Mouse (Mus musculus): ENCODE measurements around the gene 4930412O13Rik.

4930412O13Rik gene

DNA sequence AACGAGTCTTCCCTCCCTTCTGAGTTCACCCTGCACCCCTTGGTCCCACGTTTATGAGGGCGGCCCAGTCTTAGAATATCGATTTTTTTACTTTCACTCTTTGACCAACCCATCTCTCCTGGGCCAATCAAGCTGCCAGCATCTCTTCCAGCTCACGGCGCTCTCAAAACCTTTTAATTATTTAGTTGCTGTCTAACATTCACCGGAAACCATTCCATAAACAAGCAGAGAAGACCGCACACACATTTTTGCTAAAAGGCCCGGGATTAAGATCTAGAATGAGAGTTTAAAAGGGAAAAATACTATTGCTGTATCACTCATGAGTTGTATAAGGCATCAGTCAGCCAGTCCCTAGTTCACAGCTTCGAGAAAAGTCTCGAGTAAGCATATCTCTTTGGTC is 781 bp upstream of the 4930412O13Rik start:
- DNase-seq (ENCODE audit: low spot score in 2 of 2) = no peak

DNA sequence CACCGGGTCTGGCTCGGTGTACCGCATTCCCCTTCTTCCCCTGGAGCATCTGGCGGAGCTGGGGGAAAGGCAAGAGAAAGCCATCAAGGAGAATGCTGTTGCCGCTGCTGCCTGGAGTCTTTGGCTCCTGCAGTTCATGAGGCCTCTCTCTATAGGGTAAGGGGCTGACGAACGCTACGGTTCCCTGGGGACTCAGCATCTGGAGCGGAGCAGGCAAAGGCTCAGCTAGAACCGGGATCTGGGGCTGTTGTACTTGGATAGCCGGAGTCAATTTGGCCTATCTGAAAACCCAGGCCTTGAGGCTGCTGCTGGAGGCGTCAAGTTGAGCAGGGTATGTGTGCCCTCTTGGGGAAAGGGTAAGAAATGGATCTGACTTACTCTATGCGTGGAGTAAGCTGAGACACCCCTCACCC is 565 bp downstream of the 4930412O13Rik start:
- DNase-seq (ENCODE audit: low spot score in 2 of 2) = no peak

DNA sequence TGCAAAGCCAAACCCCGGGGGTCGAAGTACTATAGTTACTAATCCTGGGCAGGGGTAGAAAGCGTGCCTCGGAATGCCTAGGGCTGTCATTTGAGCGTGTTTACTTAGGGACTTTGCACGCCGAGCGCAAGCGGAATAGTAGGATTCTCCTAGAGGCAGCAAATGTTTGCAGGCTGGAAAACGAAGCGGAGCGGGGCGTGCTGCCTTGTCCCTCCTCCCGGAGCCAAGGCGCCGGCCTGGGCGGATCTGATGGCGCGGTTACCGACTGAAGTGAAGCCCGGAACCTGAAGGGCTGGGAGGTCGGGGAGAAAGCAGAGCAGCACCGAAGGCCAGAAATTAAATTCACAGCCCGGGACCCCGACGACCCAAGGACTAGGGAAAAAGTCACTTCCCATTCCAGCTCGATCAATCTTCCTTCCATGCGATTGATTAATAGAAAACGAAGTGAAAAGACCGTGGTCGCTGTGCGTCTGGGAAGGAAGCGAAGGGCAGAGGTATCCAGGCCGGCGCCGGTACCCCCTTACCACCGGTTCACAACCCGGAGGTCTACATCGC is 1.4 kb downstream of the 4930412O13Rik start:
- no peak for DNase-seq (ENCODE audit: low spot score in 2 of 2)

DNA sequence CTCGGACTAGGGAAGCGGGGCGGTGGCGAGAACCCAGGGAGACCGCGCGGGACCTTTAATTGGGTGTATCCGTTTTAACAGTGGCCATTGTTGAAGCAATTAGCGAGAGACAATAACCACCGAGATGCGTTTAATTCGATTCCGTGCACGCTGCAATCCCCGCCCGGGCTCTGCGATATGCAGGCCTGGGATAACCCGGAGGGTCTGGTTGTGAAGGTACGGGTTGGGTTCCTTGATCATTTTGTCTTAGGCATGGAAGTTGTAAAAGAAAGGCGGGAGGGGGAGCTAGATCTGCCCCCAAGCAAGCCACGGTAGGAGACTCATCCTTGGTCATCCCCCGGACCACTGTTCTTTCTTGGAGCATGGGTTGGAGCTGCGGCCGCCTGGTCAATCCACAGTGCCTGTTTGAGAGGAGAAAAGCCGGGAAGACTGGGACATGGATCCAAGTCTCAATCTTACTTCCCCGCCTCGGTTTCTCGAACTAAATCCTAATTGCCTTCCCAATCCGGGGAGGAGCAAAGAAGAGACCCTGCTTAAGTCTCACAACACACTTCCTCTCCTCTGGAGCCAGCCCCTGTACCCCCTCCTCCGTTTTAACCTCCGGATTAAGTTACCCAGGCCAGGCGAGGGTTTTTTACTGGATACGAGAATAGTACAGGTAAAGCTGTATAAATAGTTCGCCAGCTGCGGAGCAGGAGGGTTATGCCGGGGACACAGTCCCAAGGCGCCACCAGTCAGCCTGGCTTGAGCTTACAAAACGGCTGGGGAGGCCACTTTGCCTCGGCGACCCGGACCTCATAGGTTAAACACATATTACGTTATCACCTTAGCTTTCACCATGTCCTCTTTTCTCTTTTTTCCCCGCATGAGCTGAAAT is 2.1 kb downstream of the 4930412O13Rik start:
- no peak for DNase-seq (ENCODE audit: low spot score in 2 of 2)

GRCm38 (mm10) chr2:9883803-9884532 is 2.9 kb downstream of the 4930412O13Rik start:
- no peak for DNase-seq (ENCODE audit: low spot score in 2 of 2)

DNA sequence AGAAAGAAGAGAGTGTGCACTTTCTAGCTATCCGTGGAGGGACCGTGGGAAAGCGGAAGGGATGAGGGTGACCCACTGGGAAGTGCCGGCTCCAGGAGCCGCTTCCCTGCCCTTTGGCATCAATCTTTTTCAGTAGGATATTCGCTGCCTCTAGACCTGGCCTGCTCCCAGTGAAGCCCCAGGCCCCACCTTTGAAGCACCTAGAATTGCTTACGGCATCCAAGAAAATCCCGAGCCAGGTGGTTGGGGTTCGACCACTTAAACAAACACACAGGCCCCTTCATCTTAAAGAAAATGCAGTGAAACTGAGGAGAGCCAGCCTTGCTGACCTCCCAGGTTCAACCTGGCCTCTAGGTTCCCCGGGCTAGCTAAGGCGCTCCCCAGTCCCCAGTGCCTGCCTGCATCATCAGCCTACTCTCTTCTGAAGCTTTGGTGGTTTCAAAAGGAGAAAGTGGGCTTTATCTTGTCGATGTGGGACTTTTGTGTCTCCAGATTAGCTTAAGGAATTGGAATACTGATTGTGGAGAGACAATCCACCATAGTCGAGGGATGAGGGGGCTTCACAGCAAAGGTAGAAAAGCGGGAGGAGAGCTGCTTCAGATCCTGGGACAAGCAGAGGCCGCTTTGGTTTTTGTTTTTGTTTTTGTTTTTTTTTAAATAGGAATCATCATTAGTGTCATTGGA is 3.6 kb downstream of the 4930412O13Rik start:
- DNase-seq (ENCODE audit: low spot score in 2 of 2) = no peak

- no peak for DNase-seq (ENCODE audit: low spot score in 2 of 2)
Measured at GRCm38 (mm10) chr2:9885217-9885770, 4.2 kb downstream of the 4930412O13Rik start.

GRCm38 (mm10) chr2:9886031-9886430 is 5.0 kb downstream of the 4930412O13Rik start:
- DNase-seq (ENCODE audit: low spot score in 2 of 2) = no peak

DNA sequence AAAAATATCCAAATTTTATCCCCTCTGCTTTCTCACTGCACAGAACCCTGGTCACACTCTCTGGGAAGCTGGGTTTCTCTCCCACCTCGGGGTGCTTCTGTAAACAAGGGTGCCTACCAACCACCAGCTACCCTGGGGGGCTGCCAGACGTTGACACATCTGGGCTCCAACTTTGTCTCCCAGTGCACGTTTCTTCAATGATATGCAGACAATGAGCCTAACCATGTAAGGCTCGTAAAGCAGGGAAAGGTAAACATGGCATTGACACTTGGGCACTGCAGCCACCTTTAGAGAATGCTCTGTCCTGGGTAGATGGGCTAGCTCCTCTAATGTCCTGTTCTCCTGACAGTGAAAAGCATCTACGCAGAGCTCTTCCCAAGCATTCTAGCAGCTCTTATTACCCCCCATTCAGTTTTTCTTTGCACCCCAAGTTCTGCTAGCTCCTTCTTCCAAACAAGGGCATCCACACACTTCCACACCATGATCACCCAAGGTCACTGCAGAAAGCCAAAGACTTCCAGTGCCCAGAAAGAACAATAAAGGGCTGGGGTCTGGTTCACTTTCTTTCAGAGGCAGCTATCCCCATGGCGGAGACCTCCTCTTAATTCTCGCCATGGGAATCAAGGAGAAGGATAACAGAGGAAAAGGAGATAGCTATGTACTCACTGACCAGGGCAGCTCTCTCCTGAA is 6.0 kb downstream of the 4930412O13Rik start:
- no peak for DNase-seq (ENCODE audit: low spot score in 2 of 2)

DNA sequence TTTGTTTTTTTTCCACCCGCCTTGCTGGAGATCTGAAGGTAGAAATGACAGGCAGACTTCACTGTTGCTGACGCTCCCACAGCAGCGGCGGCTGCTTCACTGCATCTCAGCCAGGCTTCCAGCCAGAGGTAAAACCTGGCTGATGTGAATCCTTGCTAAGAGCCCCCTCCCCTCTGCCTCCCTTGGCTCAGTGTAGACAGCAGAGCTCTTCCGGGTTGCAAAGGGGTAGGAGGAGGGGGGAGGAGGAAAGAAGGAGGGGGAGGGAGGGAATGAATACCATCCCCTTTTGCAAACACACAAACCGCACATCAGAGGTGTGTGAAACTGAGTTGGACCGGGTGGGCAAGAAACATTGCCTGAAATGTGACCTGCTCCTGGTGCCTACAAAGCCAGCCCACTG is 6.6 kb downstream of the 4930412O13Rik start:
- no peak for DNase-seq (ENCODE audit: low spot score in 2 of 2)

- no peak for DNase-seq (ENCODE audit: low spot score in 2 of 2)
Measured at GRCm38 (mm10) chr2:9888913-9889650, 8.0 kb downstream of the 4930412O13Rik start, which contains the start of gene 9230102O04Rik. 9230102O04Rik (minus strand) TSS chr2:9889540.

DNA sequence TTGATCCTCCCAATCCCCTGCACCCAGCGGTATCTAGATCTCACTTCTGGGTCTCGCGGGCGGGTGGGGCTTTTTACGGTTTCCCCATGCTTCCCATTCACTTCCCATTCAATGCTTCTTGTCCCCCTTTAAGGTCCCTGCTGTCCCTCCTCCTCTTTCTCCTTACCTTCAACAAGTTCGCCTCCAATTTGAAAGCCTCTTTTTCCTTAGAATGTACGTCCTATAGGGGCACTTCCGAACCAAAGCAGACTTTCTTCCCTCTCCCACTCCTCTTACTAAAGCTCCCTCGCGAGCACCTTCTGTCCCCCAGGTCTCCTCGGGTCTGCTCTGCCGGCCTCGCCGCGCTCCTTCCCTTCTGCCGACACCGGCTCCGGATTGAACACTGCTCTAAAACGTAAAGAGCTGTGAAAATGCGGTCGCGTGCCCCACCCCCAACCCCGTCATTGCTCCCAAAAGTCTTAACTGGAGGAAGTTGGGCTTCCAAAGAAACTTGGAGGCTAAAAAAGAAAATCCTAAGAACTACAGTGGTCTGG is 8.7 kb downstream of the 4930412O13Rik start, which contains the start of gene Gata3:
TSS of gene Gata3 (minus strand) at position 384 of the 533 bp plus-strand sequence.
- DNase-seq (ENCODE audit: low spot score in 2 of 2) = no peak

- DNase-seq (ENCODE audit: low spot score in 2 of 2) = no peak
Measured at GRCm38 (mm10) chr2:9890251-9890650, 9.2 kb downstream of the 4930412O13Rik start.

DNA sequence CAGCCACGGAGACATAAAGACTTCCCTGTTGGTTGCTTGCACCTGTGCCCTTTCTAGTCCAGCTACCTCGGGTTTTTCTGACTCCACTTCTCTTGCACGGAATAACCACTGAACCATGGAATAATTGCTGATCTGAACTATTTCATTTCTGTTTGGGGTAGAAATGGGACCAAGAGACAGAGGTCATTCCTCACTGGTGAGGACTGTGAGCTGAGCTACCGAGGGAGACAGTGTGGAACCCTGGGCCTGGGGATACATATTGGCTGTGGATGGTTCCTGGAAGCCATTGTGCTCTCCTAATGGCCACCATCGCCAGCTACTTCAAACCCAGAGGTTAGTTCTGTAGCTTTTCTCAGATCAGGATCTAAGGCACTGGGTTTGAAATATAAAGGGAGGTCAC is 9.9 kb downstream of the 4930412O13Rik start:
- no peak for DNase-seq (ENCODE audit: low spot score in 2 of 2)

GRCm38 (mm10) chr2:9892541-9892940 is 11.5 kb downstream of the 4930412O13Rik start:
- no peak for DNase-seq (ENCODE audit: low spot score in 2 of 2)

- DNase-seq (ENCODE audit: low spot score in 2 of 2) = no peak
Measured at GRCm38 (mm10) chr2:9893272-9893953, 12.4 kb downstream of the 4930412O13Rik start.

DNA sequence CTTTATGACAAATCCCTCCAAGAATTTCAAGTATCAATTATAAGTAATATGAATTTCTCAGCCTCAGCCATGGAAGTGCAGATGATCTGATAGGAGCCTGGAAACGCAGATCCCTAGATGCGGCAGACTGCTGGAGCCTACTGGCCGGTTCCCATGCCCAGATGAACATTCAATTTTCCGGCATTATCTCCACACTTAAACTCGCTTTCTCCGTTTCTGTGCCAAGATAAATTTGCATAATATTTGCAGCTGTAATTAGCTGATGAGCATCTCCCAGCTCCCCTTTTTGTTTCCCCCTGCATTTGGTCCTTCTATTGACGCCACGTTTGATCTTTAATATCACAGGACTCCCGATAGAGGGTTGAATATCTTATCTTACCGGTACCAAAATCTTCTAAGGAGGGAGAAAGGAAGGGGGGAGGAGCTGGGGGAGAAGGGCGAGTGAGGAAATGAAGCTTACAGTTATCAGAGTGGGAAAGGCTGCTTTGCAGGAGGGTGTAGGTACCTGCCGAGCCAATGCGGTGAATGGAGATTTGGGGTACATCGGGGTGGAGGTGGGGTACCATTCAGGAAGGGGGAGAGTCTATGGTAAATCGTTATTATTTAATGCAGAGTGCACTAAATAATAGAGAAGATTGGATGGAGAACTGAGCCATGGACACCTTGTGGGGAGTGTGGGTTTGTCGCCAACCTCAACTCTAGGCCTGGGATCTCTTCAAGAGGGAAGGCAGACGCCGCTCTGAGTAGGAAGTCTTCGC is 14.0 kb downstream of the 4930412O13Rik start:
- DNase-seq (ENCODE audit: low spot score in 2 of 2) = no peak

- no peak for DNase-seq (ENCODE audit: low spot score in 2 of 2)
Measured at GRCm38 (mm10) chr2:9896097-9896770, 15.2 kb downstream of the 4930412O13Rik start.

Measured in right cerebral cortex, postnatal 10 days (tissue).